Mouse (Mus musculus): ENCODE data around the gene Cd80.
"Not testable (repeated sequence)": the region's sequence is repeated elsewhere in the genome, so short reads cannot be mapped to it uniquely, and the experiment has no call there.

Cd80 gene

GRCm38 (mm10) chr16:38469437-38469836 lies 14.1 kb downstream of the Cd80 start:
- in situ Hi-C loops (cut with MboI, MseI): loop anchor here (25.0 kb wide), 1 partner anchor 782 kb away; no protein-coding TSS in a partner anchor

GRCm38 (mm10) chr16:38471697-38472506 lies 16.5 kb downstream of the Cd80 start:
- in situ Hi-C loops (cut with MboI, MseI): loop anchor here (25.0 kb wide), 1 partner anchor 785 kb away; no protein-coding TSS in a partner anchor

- in situ Hi-C loops (cut with MboI, MseI): loop anchor here (25.0 kb wide), 1 partner anchor 785 kb away; no protein-coding TSS in a partner anchor
Observed at GRCm38 (mm10) chr16:38472507-38472873, 17.1 kb downstream of the Cd80 start.

GRCm38 (mm10) chr16:38473661-38474060 lies 18.3 kb downstream of the Cd80 start:
- in situ Hi-C loops (cut with MboI, MseI): loop anchor here (25.0 kb wide), 1 partner anchor 786 kb away; no protein-coding TSS in a partner anchor

GRCm38 (mm10) chr16:38474677-38475286 lies 19.4 kb downstream of the Cd80 start:
- in situ Hi-C loops (cut with MboI, MseI): loop anchor here (25.0 kb wide), 1 partner anchor 787 kb away; no protein-coding TSS in a partner anchor

- in situ Hi-C loops (cut with MboI, MseI): no loop called here
Observed at GRCm38 (mm10) chr16:38475681-38476311, 20.4 kb downstream of the Cd80 start.

- in situ Hi-C loops (cut with MboI, MseI): no loop called here
Observed at GRCm38 (mm10) chr16:38476312-38477240, 21.2 kb downstream of the Cd80 start.

- in situ Hi-C loops (cut with MboI, MseI): not testable (repeated sequence)
Observed at GRCm38 (mm10) chr16:38477241-38477608, 21.9 kb downstream of the Cd80 start.

- in situ Hi-C loops (cut with MboI, MseI): no loop called here
Observed at GRCm38 (mm10) chr16:38478296-38478695, 22.9 kb downstream of the Cd80 start.

GRCm38 (mm10) chr16:38481327-38481726 lies 26.0 kb downstream of the Cd80 start:
- in situ Hi-C loops (cut with MboI, MseI): loop anchor here (10.0 kb wide), 1 partner anchor 137 kb away; the partner anchor contains the start of genes Cox17, Gm21987 and Maats1

- in situ Hi-C loops (cut with MboI, MseI): loop anchor here (10.0 kb wide), 1 partner anchor 138 kb away; the partner anchor contains the start of genes Cox17, Gm21987 and Maats1
Observed at GRCm38 (mm10) chr16:38482780-38483562, 27.6 kb downstream of the Cd80 start.

GRCm38 (mm10) chr16:38483582-38484309 lies 28.4 kb downstream of the Cd80 start:
- in situ Hi-C loops (cut with MboI, MseI): loop anchor here (10.0 kb wide), 1 partner anchor 139 kb away; the partner anchor contains the start of genes Cox17, Gm21987 and Maats1

GRCm38 (mm10) chr16:38492551-38492950 lies 37.2 kb downstream of the Cd80 start:
- in situ Hi-C loops (cut with MboI, MseI): no loop called here

GRCm38 (mm10) chr16:38493890-38494289 lies 38.5 kb downstream of the Cd80 start:
- in situ Hi-C loops (cut with MboI, MseI): no loop called here

GRCm38 (mm10) chr16:38496604-38497140 lies 41.3 kb downstream of the Cd80 start:
- in situ Hi-C loops (cut with MboI, MseI): no loop called here

- in situ Hi-C loops (cut with MboI, MseI): no loop called here
Observed at GRCm38 (mm10) chr16:38502469-38502868, 47.1 kb downstream of the Cd80 start.

GRCm38 (mm10) chr16:38503528-38503927 lies 48.2 kb downstream of the Cd80 start:
- in situ Hi-C loops (cut with MboI, MseI): no loop called here

- in situ Hi-C loops (cut with MboI, MseI): no loop called here
Observed at GRCm38 (mm10) chr16:38506041-38506634, 50.8 kb downstream of the Cd80 start.

- in situ Hi-C loops (cut with MboI, MseI): no loop called here
Observed at GRCm38 (mm10) chr16:38510846-38511245, 55.5 kb downstream of the Cd80 start.
